In genomic region chr6:88959834-88960233, GRCm38 (mm10) we compare ENCODE assay signal across 9 mouse cellular contexts. TPM values are rescaled to one million over a fixed set of nuclear protein-coding genes. Genes with fewer than 3 reads are reported as not detected.
DNase-seq lines count a peak whose midpoint lies in the region; ATAC-seq and TF ChIP-seq lines count a peak whose summit lies in the region.
"Had no signal": no experiment of that assay in that cellular context is flagged by ENCODE, and none has a peak within 500 bp of the region (broad histone marks: within the 10 kb centered on the region; RNA-seq: fewer than 3 reads in every experiment).

No protein-coding gene starts in this region.

- peaks cover 24% of the 10 kb centered on the region for H3K4me1 ChIP-seq in heart, embryonic 10.5 days
- peaks cover 29% of the 10 kb centered on the region for H3K4me1 ChIP-seq in embryonic fibroblast, embryonic 13.5 days (ENCODE audit: control insufficient read depth, insufficient read depth, low read length)
- peaks cover 23% of the 10 kb centered on the region for H3K4me1 ChIP-seq in hindbrain, embryonic 13.5 days (replicated peaks)
- peaks cover 10% of the 10 kb centered on the region; the same call in 1 of the 2 replicates for H3K4me1 ChIP-seq in limb, embryonic 12.5 days (replicated peaks)
- peaks cover 17% of the 10 kb centered on the region for H3K4me1 ChIP-seq in neural tube, embryonic 12.5 days

- peak overlapping the region; percentile 81; the same call in 1 of the 2 replicates for H3K27ac ChIP-seq in heart, embryonic 10.5 days
- peak overlapping the region; percentile 93; the same call in 1 of the 2 replicates for H3K27ac ChIP-seq in embryonic fibroblast, embryonic 13.5 days (ENCODE audit: insufficient read depth, low read length)
- peak overlapping the region; percentile 62 for H3K27ac ChIP-seq in hindbrain, embryonic 13.5 days
- H3K27ac ChIP-seq in limb, embryonic 12.5 days = no peak overlapping the region
- H3K27ac ChIP-seq in neural tube, embryonic 12.5 days = no peak overlapping the region

- no peak overlapping the region for H3K9ac ChIP-seq in hindbrain, embryonic 13.5 days
- H3K9ac ChIP-seq in limb, embryonic 12.5 days (replicated peaks) = no peak overlapping the region
- no peak overlapping the region for H3K9ac ChIP-seq in neural tube, embryonic 12.5 days

- ATAC-seq in hindbrain, embryonic 13.5 days (ENCODE audit: low FRiP score) = peak; percentile 80
- 0 out of 2 replicates have a peak, but pooled peaks have one; percentile 20 for ATAC-seq in limb, embryonic 12.5 days (ENCODE audit: insufficient number of reproducible peaks, insufficient read depth, low FRiP score, low TSS enrichment, low read depth)
- peak; percentile 68 for ATAC-seq in neural tube, embryonic 12.5 days (ENCODE audit: low FRiP score, low read depth)
- no peak for ATAC-seq in inflammation-experienced regulatory T-cells, adult 6 months

- no peak for DNase-seq in heart, embryonic 10.5 days (ENCODE audit: low spot score)
- DNase-seq in heart, adult 11 months = no peak
- DNase-seq in adrenal gland, adult 8-10 months = peak; percentile 20

- no peaks in the 10 kb centered on the region for H3K36me3 ChIP-seq in heart, embryonic 10.5 days
- H3K36me3 ChIP-seq in hindbrain, embryonic 13.5 days = no peaks in the 10 kb centered on the region
- no peaks in the 10 kb centered on the region for H3K36me3 ChIP-seq in limb, embryonic 12.5 days
- H3K36me3 ChIP-seq in neural tube, embryonic 12.5 days = no peaks in the 10 kb centered on the region
- H3K36me3 ChIP-seq: G1E had no signal

- peak; percentile 53; the same call in 1 of the 2 replicates for TF ChIP-seq CTCF in embryonic fibroblast, embryonic 13.5 days (IDR thresholded peaks at IDR 0.05; ENCODE audit: borderline replicate concordance, insufficient read depth, low read length)

- no peak overlapping the region for H3K4me2 ChIP-seq in hindbrain, embryonic 13.5 days
- no peak overlapping the region for H3K4me2 ChIP-seq in limb, embryonic 12.5 days
- no peak overlapping the region for H3K4me2 ChIP-seq in neural tube, embryonic 12.5 days (replicated peaks)

- WGBS in heart, embryonic 10.5 days = 17% methylated on average over 7 of the region's 7 CpGs
- WGBS in hindbrain, embryonic 13.5 days = 8% methylated on average over 7 of the region's 7 CpGs
- WGBS in limb, embryonic 12.5 days = 26% methylated on average over 7 of the region's 7 CpGs
- WGBS in neural tube, embryonic 12.5 days = 9% methylated on average over 7 of the region's 7 CpGs

- H3K9me3 ChIP-seq in heart, embryonic 10.5 days = no peaks in the 10 kb centered on the region
- H3K9me3 ChIP-seq in hindbrain, embryonic 13.5 days = no peaks in the 10 kb centered on the region
- no peaks in the 10 kb centered on the region for H3K9me3 ChIP-seq in limb, embryonic 12.5 days
- H3K9me3 ChIP-seq in neural tube, embryonic 12.5 days = no peaks in the 10 kb centered on the region
- H3K9me3 ChIP-seq: G1E had no signal

- no peak overlapping the region for H3K4me3 ChIP-seq in heart, embryonic 10.5 days
- no peak overlapping the region for H3K4me3 ChIP-seq in embryonic fibroblast, embryonic 13.5 days (ENCODE audit: insufficient read depth, low read length)
- H3K4me3 ChIP-seq in hindbrain, embryonic 13.5 days = no peak overlapping the region
- no peak overlapping the region for H3K4me3 ChIP-seq in limb, embryonic 12.5 days (replicated peaks)
- no peak overlapping the region for H3K4me3 ChIP-seq in neural tube, embryonic 12.5 days

- TF ChIP-seq POLR2A in embryonic fibroblast, embryonic 13.5 days (IDR thresholded peaks at IDR 0.05; ENCODE audit: low read depth, low read length) = no peak

- H3K27me3 ChIP-seq in heart, embryonic 10.5 days (ENCODE audit: insufficient read depth, poor library complexity, severe bottlenecking) = no peaks in the 10 kb centered on the region
- H3K27me3 ChIP-seq in hindbrain, embryonic 13.5 days = peaks cover 16% of the 10 kb centered on the region; the same call in 1 of the 2 replicates
- H3K27me3 ChIP-seq in limb, embryonic 12.5 days = no peaks in the 10 kb centered on the region
- H3K27me3 ChIP-seq in neural tube, embryonic 12.5 days (replicated peaks) = no peaks in the 10 kb centered on the region

RNA-seq across cellular contexts. Expression of gene Tpra1, which starts 57.8 kb away (rescaled TPM):
- polyA plus RNA-seq in heart, embryonic 10.5 days (2016; fragmentation: Nextera tagmentation; extraction: Ambion mirVana) = 46.1 and 52.4 TPM in 2 replicates
- 100 to 1,000 TPM; 122 to 168 (median 148) TPM for total RNA-seq in adrenal gland, adult 8-10 months (2022)
- polyA plus RNA-seq in embryonic fibroblast, embryonic 13.5 days (2011; ENCODE audit: insufficient read length, low read depth, missing spikeins) = 29.2 and 31.0 TPM in 2 replicates
- 73.6 and 78.8 TPM in 2 replicates for polyA plus RNA-seq in hindbrain, embryonic 13.5 days (2015; fragmentation: Nextera tagmentation; extraction: Ambion mirVana)
- polyA plus RNA-seq in limb, embryonic 12.5 days (2016; fragmentation: Nextera tagmentation; extraction: Ambion mirVana) = 75.5 and 76.2 TPM in 2 replicates
- polyA plus RNA-seq in neural tube, embryonic 12.5 days (2016; fragmentation: Nextera tagmentation; extraction: Ambion mirVana) = 60.6 and 61.2 TPM in 2 replicates
- polyA plus RNA-seq in inflammation-experienced regulatory T-cells, adult 6 months (2017; shearing (Covaris generic)) = 10 to 100 TPM; 46.5 to 64.8 (median 52.8) TPM

Comparison
In these comparisons a context has a peak if more than half of its experiments do, and no peak if none do; other contexts are left out.
1. H3K27ac ChIP-seq: peak in heart, embryonic 10.5 days (single experiment), embryonic fibroblast, embryonic 13.5 days (single experiment) and hindbrain, embryonic 13.5 days (single experiment); none in limb, embryonic 12.5 days (single experiment) and neural tube, embryonic 12.5 days (single experiment).